Mouse (Mus musculus): ENCODE measurements around the gene Omt2b. TPM values are rescaled to one million over a fixed set of nuclear protein-coding genes. Genes with fewer than 3 reads are reported as not detected.

Gene Omt2b
- total RNA-seq, 2 experiments from 2014 or later, result not detected

- intact Hi-C loops (cut with DNase I), result no loop called here
- DNase-seq (ENCODE audit: low spot score in 2 of 2), result no peak
Observed at GRCm38 (mm10) chr9:78374885-78375389, 47.5 kb downstream of the Omt2b start.

GRCm38 (mm10) chr9:78375486-78375885 is 48.1 kb downstream of the Omt2b start:
- intact Hi-C loops (cut with DNase I), result no loop called here

GRCm38 (mm10) chr9:78377546-78377945 is 50.2 kb downstream of the Omt2b start:
- DNase-seq (ENCODE audit: low spot score in 2 of 2), result no peak
- intact Hi-C loops (cut with DNase I), result no loop called here

More at GRCm38 (mm10) chr9:78375486-78375885, 48.1 kb downstream of the Omt2b start:
- no peak for DNase-seq (ENCODE audit: low spot score in 2 of 2)

GRCm38 (mm10) chr9:78378113-78378785 is 50.9 kb downstream of the Omt2b start, which contains the start of gene Ooep:
Gene Ooep (minus strand): TSS chr9:78378725.
- intact Hi-C loops (cut with DNase I), result no loop called here
- DNase-seq (ENCODE audit: low spot score in 2 of 2), result peak; percentile 39

Other genes with a start within 250 kb of the Omt2b start
- 100 to 1,000 TPM; 118 to 122 TPM for gene Fbxo9, start 218.5 kb upstream of the Omt2b start, total RNA-seq (2021)
- gene Ick, start 218.4 kb upstream of the Omt2b start, total RNA-seq (2021), result 10 to 100 TPM; 23.1 to 23.2 TPM
- 10 to 100 TPM; 34.9 to 36.3 TPM for gene Gsta4, start 144.8 kb upstream of the Omt2b start, total RNA-seq (2021)
- not detected for gene Gsta1, start 96.9 kb upstream of the Omt2b start, total RNA-seq (2021)
- not detected for gene Gm3776, start 70.5 kb upstream of the Omt2b start, total RNA-seq (2021)
- not detected for gene Gm10639, start 37.7 kb upstream of the Omt2b start, total RNA-seq (2021)
- gene Omt2a, start 12.8 kb upstream of the Omt2b start, total RNA-seq (2021), result not detected
- gene Gsta2, start 28.2 kb downstream of the Omt2b start, total RNA-seq (2021), result not detected
- not detected for gene Dppa5a, start 40.6 kb downstream of the Omt2b start, total RNA-seq (2021)
- not detected for gene Ooep, start 51.1 kb downstream of the Omt2b start, total RNA-seq (2021)
- not detected for gene Ddx43, start 68.2 kb downstream of the Omt2b start, total RNA-seq (2021)
- under 1 TPM; 0.53 to 0.77 TPM for gene Cgas, start 115.6 kb downstream of the Omt2b start, total RNA-seq (2021)
- gene Mto1, start 120.6 kb downstream of the Omt2b start, total RNA-seq (2021), result 10 to 100 TPM; 24.1 to 26.6 TPM
- 1 to 10 TPM in 1 of 2 experiments, under 1 TPM in 1; 0.74 to 1.3 TPM for gene Gm17324, start 121.2 kb downstream of the Omt2b start, total RNA-seq (2021)
- gene Eef1a1, start 161.6 kb downstream of the Omt2b start, total RNA-seq (2021), result 1,000 to 10,000 TPM; 2,769 to 2,846 TPM

All from left cerebral cortex, postnatal 14 days (tissue).